Mouse (Mus musculus) neural tube, embryonic 10.5 days (tissue): Measurements from ENCODE around the gene Bpi.
A peak's percentile ranks its signal among the peaks of the same experiment; 100 is the strongest.

Source experiments
- DNase-seq: peaks from one replicate; pipeline ENCODE4 v3.0.0-alpha.2; 2017; ENCODE audit warnings: low spot score; ENCODE audit errors: extremely low spot score

The Bpi gene

GRCm38 (mm10) chr2:158285655-158286054 is 27.8 kb downstream of the Bpi start:
- no peak for DNase-seq

GRCm38 (mm10) chr2:158295700-158296099 is 37.8 kb downstream of the Bpi start:
- DNase-seq = no peak

- no peak for DNase-seq
These were observed 41.3 kb downstream of the Bpi start for GRCm38 (mm10) chr2:158299203-158299602.

GRCm38 (mm10) chr2:158299731-158300130 is 41.8 kb downstream of the Bpi start:
- DNase-seq = no peak

GRCm38 (mm10) chr2:158302807-158303206 is 44.9 kb downstream of the Bpi start:
- DNase-seq = no peak

GRCm38 (mm10) chr2:158305948-158306695 is 48.2 kb downstream of the Bpi start, which contains the start of gene Lbp:
Lbp (plus strand) TSS chr2:158306493.
- peak; percentile 41 for DNase-seq

GRCm38 (mm10) chr2:158306696-158307049 is 48.8 kb downstream of the Bpi start:
- DNase-seq = no peak

- DNase-seq = no peak
These were observed 50.4 kb downstream of the Bpi start for GRCm38 (mm10) chr2:158308276-158308675.

- DNase-seq = no peak
These were observed 55.2 kb downstream of the Bpi start for GRCm38 (mm10) chr2:158313089-158313488.

GRCm38 (mm10) chr2:158316371-158316770 is 58.5 kb downstream of the Bpi start:
- no peak for DNase-seq

- DNase-seq = peak; percentile 71
These were observed 59.1 kb downstream of the Bpi start for GRCm38 (mm10) chr2:158317026-158317425.

GRCm38 (mm10) chr2:158321596-158321995 is 63.7 kb downstream of the Bpi start:
- DNase-seq = no peak

- DNase-seq = no peak
These were observed 65.0 kb downstream of the Bpi start for GRCm38 (mm10) chr2:158322845-158323244.

- DNase-seq = no peak
These were observed 66.8 kb downstream of the Bpi start for GRCm38 (mm10) chr2:158324531-158325190.

- DNase-seq = no peak
These were observed 67.7 kb downstream of the Bpi start for GRCm38 (mm10) chr2:158325609-158326008.
